Mouse (Mus musculus): ENCODE data around the gene Gnb3. TPM values are rescaled to one million over a fixed set of nuclear protein-coding genes. Genes with fewer than 3 reads are reported as not detected.

The Gnb3 gene
- polyA plus RNA-seq, 1 experiment from 2014 or later: 2.7 TPM

DNA sequence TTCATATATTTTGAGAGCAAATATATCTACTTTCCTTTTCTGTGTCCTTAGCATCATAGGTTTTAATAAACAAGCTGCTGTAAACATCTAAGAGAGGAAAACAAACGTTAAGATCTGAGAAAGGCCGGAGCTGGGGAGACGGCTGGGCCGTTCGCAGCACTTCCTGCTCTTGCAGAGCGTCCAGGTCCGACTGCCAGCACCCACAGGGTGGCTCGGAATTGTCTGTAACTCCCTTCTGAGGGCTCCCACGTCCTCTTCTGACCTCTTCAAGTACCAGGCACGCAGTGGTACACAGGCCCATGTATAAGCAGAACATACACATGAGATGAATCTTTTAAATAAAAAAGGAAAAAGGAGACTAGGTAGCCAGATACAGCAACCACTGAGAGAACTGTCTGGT, 52.4 kb downstream of the Gnb3 start:
- no peak overlapping the region for H3K4me3 ChIP-seq (ENCODE audit: low read depth, low read length)
- no peaks in the 10 kb centered on the region for H3K36me3 ChIP-seq (ENCODE audit: control insufficient read depth, insufficient read depth, low read length)
- no peaks in the 10 kb centered on the region for H3K4me1 ChIP-seq (replicated peaks; ENCODE audit: control insufficient read depth, insufficient read depth, low read length)
- no peak overlapping the region for H3K27ac ChIP-seq (ENCODE audit: low read depth)
- no peaks in the 10 kb centered on the region for H3K9me3 ChIP-seq (ENCODE audit: control insufficient read depth, low read length)
- H3K9ac ChIP-seq (ENCODE audit: low read length): no peak overlapping the region
- H3K4me2 ChIP-seq (ENCODE audit: low read length): no peak overlapping the region
- DNase-seq (ENCODE audit: low spot score): no peak
- WGBS: 71% methylated on average over 10 of the region's 10 CpGs
- no peaks in the 10 kb centered on the region for H3K27me3 ChIP-seq (replicated peaks; ENCODE audit: control insufficient read depth, insufficient read depth, low read length)
- no peak for ATAC-seq (replicated peaks; ENCODE audit: low FRiP score, low TSS enrichment, low read depth)

DNA sequence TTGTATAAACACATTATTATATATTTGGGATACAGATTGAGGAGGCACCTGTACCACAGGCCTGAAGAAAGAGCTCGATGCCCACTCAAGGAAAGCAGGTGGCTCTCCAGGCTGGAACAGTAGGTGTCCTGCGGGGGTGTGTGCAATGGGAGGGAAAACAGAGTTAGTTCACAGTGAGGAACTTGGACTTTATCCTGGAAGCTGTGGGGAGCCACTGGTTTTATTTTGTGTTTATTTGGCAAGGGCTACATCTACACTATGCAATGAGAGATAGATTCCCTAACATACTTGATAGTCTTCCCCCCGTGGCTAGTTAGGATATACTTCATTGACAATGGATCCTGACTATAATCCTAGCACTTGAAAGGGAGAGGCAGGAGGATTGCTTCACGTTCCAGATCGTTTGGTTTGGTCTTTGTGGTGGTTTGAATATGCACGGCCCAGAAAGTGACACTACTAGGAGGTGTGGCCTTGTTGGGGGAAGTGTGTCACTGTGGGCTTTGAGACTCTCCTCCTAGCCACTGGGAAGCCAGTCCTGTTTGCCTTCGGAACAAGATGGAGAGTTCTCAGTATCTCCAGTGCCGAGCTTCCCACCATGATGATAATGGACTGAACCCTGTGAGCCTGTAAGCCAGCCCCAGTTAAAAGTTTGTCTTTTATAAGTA, 53.2 kb downstream of the Gnb3 start:
- no peak overlapping the region for H3K9ac ChIP-seq (ENCODE audit: low read length)
- WGBS: 59% methylated on average over 8 of the region's 8 CpGs
- no peak overlapping the region for H3K4me2 ChIP-seq (ENCODE audit: low read length)
- no peaks in the 10 kb centered on the region for H3K36me3 ChIP-seq (ENCODE audit: control insufficient read depth, insufficient read depth, low read length)
- no peak overlapping the region for H3K4me3 ChIP-seq (ENCODE audit: low read depth, low read length)
- H3K4me1 ChIP-seq (replicated peaks; ENCODE audit: control insufficient read depth, insufficient read depth, low read length): 0 out of 2 replicates have a peak, but pooled peaks cover 4% of the 10 kb centered on the region
- H3K27me3 ChIP-seq (replicated peaks; ENCODE audit: control insufficient read depth, insufficient read depth, low read length): no peaks in the 10 kb centered on the region
- H3K27ac ChIP-seq (ENCODE audit: low read depth): no peak overlapping the region
- DNase-seq (ENCODE audit: low spot score): no peak
- no peak for ATAC-seq (replicated peaks; ENCODE audit: low FRiP score, low TSS enrichment, low read depth)
- no peaks in the 10 kb centered on the region for H3K9me3 ChIP-seq (ENCODE audit: control insufficient read depth, low read length)

Other genes with a start within 250 kb of the Gnb3 start
- not detected in 2 replicates for gene C1s2, start 204.2 kb downstream of the Gnb3 start, polyA plus RNA-seq (2014; fragmentation: Nextera tagmentation; extraction: Ambion mirVana)
- gene Lpcat3, start 177.2 kb downstream of the Gnb3 start, polyA plus RNA-seq (2014; fragmentation: Nextera tagmentation; extraction: Ambion mirVana): 75.5 and 79.8 TPM in 2 replicates
- 248 and 249 TPM in 2 replicates for gene Emg1, start 128.1 kb downstream of the Gnb3 start, polyA plus RNA-seq (2014; fragmentation: Nextera tagmentation; extraction: Ambion mirVana)
- 414 and 436 TPM in 2 replicates for gene Phb2, start 127.9 kb downstream of the Gnb3 start, polyA plus RNA-seq (2014; fragmentation: Nextera tagmentation; extraction: Ambion mirVana)
- 11.7 and 14.1 TPM in 2 replicates for gene Ptpn6, start 101.6 kb downstream of the Gnb3 start, polyA plus RNA-seq (2014; fragmentation: Nextera tagmentation; extraction: Ambion mirVana)
- 440 and 466 TPM in 2 replicates for gene Grcc10, start 98.9 kb downstream of the Gnb3 start, polyA plus RNA-seq (2014; fragmentation: Nextera tagmentation; extraction: Ambion mirVana)
- not detected in 2 replicates for gene Gm45234, start 84.3 kb downstream of the Gnb3 start, polyA plus RNA-seq (2014; fragmentation: Nextera tagmentation; extraction: Ambion mirVana)
- gene Atn1, start 83.8 kb downstream of the Gnb3 start, polyA plus RNA-seq (2014; fragmentation: Nextera tagmentation; extraction: Ambion mirVana): 12.1 TPM in 2 replicates
- 7.6 and 8.0 TPM in 2 replicates for gene Eno2, start 70.6 kb downstream of the Gnb3 start, polyA plus RNA-seq (2014; fragmentation: Nextera tagmentation; extraction: Ambion mirVana)
- gene Lrrc23, start 60.5 kb downstream of the Gnb3 start, polyA plus RNA-seq (2014; fragmentation: Nextera tagmentation; extraction: Ambion mirVana): 0.45 and 0.47 TPM in 2 replicates
- 7.3 and 7.4 TPM in 2 replicates for gene Spsb2, start 31.6 kb downstream of the Gnb3 start, polyA plus RNA-seq (2014; fragmentation: Nextera tagmentation; extraction: Ambion mirVana)
- 1,059 and 1,108 TPM in 2 replicates for gene Tpi1, start 26.0 kb downstream of the Gnb3 start, polyA plus RNA-seq (2014; fragmentation: Nextera tagmentation; extraction: Ambion mirVana)
- gene Usp5, start 10.8 kb downstream of the Gnb3 start, polyA plus RNA-seq (2014; fragmentation: Nextera tagmentation; extraction: Ambion mirVana): 126 and 127 TPM in 2 replicates
- 178 and 183 TPM in 2 replicates for gene Cdca3, start 10.7 kb downstream of the Gnb3 start, polyA plus RNA-seq (2014; fragmentation: Nextera tagmentation; extraction: Ambion mirVana)
- 28.1 and 28.8 TPM in 2 replicates for gene P3h3, start 17.5 kb upstream of the Gnb3 start, polyA plus RNA-seq (2014; fragmentation: Nextera tagmentation; extraction: Ambion mirVana)
- 0.65 and 1.2 TPM in 2 replicates for gene Gpr162, start 23.7 kb upstream of the Gnb3 start, polyA plus RNA-seq (2014; fragmentation: Nextera tagmentation; extraction: Ambion mirVana)
- gene Cd4, start 47.9 kb upstream of the Gnb3 start, polyA plus RNA-seq (2014; fragmentation: Nextera tagmentation; extraction: Ambion mirVana): 0.28 and 0.37 TPM in 2 replicates
- 1.8 and 2.1 TPM in 2 replicates for gene Lag3, start 71.4 kb upstream of the Gnb3 start, polyA plus RNA-seq (2014; fragmentation: Nextera tagmentation; extraction: Ambion mirVana)
- 232 and 257 TPM in 2 replicates for gene Ptms, start 79.8 kb upstream of the Gnb3 start, polyA plus RNA-seq (2014; fragmentation: Nextera tagmentation; extraction: Ambion mirVana)
- gene Mlf2, start 91.1 kb upstream of the Gnb3 start, polyA plus RNA-seq (2014; fragmentation: Nextera tagmentation; extraction: Ambion mirVana): 352 and 357 TPM in 2 replicates
- gene Cops7a, start 125.3 kb upstream of the Gnb3 start, polyA plus RNA-seq (2014; fragmentation: Nextera tagmentation; extraction: Ambion mirVana): 155 and 159 TPM in 2 replicates
- 0.85 and 1.2 TPM in 2 replicates for gene Pianp, start 156.4 kb upstream of the Gnb3 start, polyA plus RNA-seq (2014; fragmentation: Nextera tagmentation; extraction: Ambion mirVana)
- 9.2 and 10.8 TPM in 2 replicates for gene Zfp384, start 168.9 kb upstream of the Gnb3 start, polyA plus RNA-seq (2014; fragmentation: Nextera tagmentation; extraction: Ambion mirVana)
- gene Ing4, start 199.5 kb upstream of the Gnb3 start, polyA plus RNA-seq (2014; fragmentation: Nextera tagmentation; extraction: Ambion mirVana): 94.4 and 108 TPM in 2 replicates
- 11.4 and 13.4 TPM in 2 replicates for gene Acrbp, start 209.4 kb upstream of the Gnb3 start, polyA plus RNA-seq (2014; fragmentation: Nextera tagmentation; extraction: Ambion mirVana)
- gene Lpar5, start 227.6 kb upstream of the Gnb3 start, polyA plus RNA-seq (2014; fragmentation: Nextera tagmentation; extraction: Ambion mirVana): 2.3 and 3.0 TPM in 2 replicates

Data from intestine, embryonic 14.5 days (tissue).